Mouse (Mus musculus): ENCODE measurements around the gene Prom1. TPM values are rescaled to one million over a fixed set of nuclear protein-coding genes. Genes with fewer than 3 reads are reported as not detected.

Gene Prom1
- total and polyA plus RNA-seq, 3 experiments: not detected

- H3K27me3 ChIP-seq (ENCODE audit: control insufficient read depth in 1 of 2, insufficient read depth in 2 of 2, low read length in 2 of 2): no peaks in the 10 kb centered on the region; a peak in 1 of 4 replicates
- no peak overlapping the region for H3K4me3 ChIP-seq (ENCODE audit: control insufficient read depth in 1 of 2, insufficient read depth in 1 of 2, low read depth in 2 of 2, low read length in 2 of 2)
- TF ChIP-seq ETS1 (IDR thresholded peaks at IDR 0.05; ENCODE audit: low read depth, low read length) (no peak), USF1 (IDR thresholded peaks at IDR 0.05; ENCODE audit: low read depth, low read length) (no peak), MYB (IDR thresholded peaks at IDR 0.05; ENCODE audit: low read depth, low read length) (no peak), MXI1 (IDR thresholded peaks at IDR 0.05; ENCODE audit: low read depth, low read length) (no peak), POLR2A (IDR thresholded peaks at IDR 0.05; ENCODE audit: control insufficient read depth in 1 of 2, insufficient read depth in 1 of 2, low read depth in 1 of 2, low read length in 2 of 2, poor library complexity in 1 of 2) (no peak), ZC3H11A (IDR thresholded peaks at IDR 0.05; ENCODE audit: low read depth, low read length) (no peak), POLR2AphosphoS2 (IDR thresholded peaks at IDR 0.05; ENCODE audit: low read length) (no peak), RCOR1 (IDR thresholded peaks at IDR 0.05; ENCODE audit: low read depth, low read length) (no peak), SIN3A (IDR thresholded peaks at IDR 0.05; ENCODE audit: low read length) (no peak), CTCF (IDR thresholded peaks at IDR 0.05 in 2 of 3, conservative IDR thresholded peaks at IDR 0.05 in 1 of 3; ENCODE audit: control insufficient read depth in 1 of 3, insufficient read depth in 1 of 3, low read depth in 2 of 3, low read length in 3 of 3, poor library complexity in 1 of 3, severe bottlenecking in 1 of 3) (no peak), BHLHE40 (IDR thresholded peaks at IDR 0.05; ENCODE audit: borderline replicate concordance, low read depth, low read length) (no peak), CHD2 (IDR thresholded peaks at IDR 0.05; ENCODE audit: low read length) (no peak), ZKSCAN1 (IDR thresholded peaks at IDR 0.05; ENCODE audit: low read depth, low read length) (no peak)
- H3K79me2 ChIP-seq (ENCODE audit: control insufficient read depth, insufficient read depth, low read length, poor library complexity): no peaks in the 10 kb centered on the region
- H3K27ac ChIP-seq (ENCODE audit: control insufficient read depth, low read depth, low read length): no peak overlapping the region
- no peak overlapping the region for H3K9ac ChIP-seq (ENCODE audit: control insufficient read depth, low read depth, low read length, poor library complexity, severe bottlenecking)
- H3K36me3 ChIP-seq (ENCODE audit: control insufficient read depth in 1 of 2, insufficient read depth in 2 of 2, low read length in 2 of 2): no peaks in the 10 kb centered on the region
- no peaks in the 10 kb centered on the region for H3K9me3 ChIP-seq (replicated peaks; ENCODE audit: insufficient read depth, low read length)
- DNase-seq (ENCODE audit: low read depth, low spot score): no peak
- H3K4me1 ChIP-seq (ENCODE audit: control insufficient read depth in 1 of 2, insufficient read depth in 2 of 2, low read length in 2 of 2): no peaks in the 10 kb centered on the region
Observed at GRCm38 (mm10) chr5:43982896-43983295, 118.9 kb downstream of the Prom1 start.

- no peak within 1 kb of the TSS for H3K9ac ChIP-seq (ENCODE audit: control insufficient read depth, low read depth, low read length, poor library complexity, severe bottlenecking)
- no peak for DNase-seq (ENCODE audit: low read depth, low spot score)
- TF ChIP-seq HCFC1 (IDR thresholded peaks at IDR 0.05; ENCODE audit: low read depth, low read length) (no peak), ELF1 (IDR thresholded peaks at IDR 0.05; ENCODE audit: low read depth, low read length) (no peak), MYB (IDR thresholded peaks at IDR 0.05; ENCODE audit: low read depth, low read length) (no peak), EP300 (IDR thresholded peaks at IDR 0.05; ENCODE audit: low read depth in 1 of 2, low read length in 2 of 2) (no peak), CTCF (IDR thresholded peaks at IDR 0.05 in 2 of 3, conservative IDR thresholded peaks at IDR 0.05 in 1 of 3; ENCODE audit: control insufficient read depth in 1 of 3, insufficient read depth in 1 of 3, low read depth in 2 of 3, low read length in 3 of 3, poor library complexity in 1 of 3, severe bottlenecking in 1 of 3) (no peak), POLR2A (IDR thresholded peaks at IDR 0.05; ENCODE audit: control insufficient read depth in 1 of 2, insufficient read depth in 1 of 2, low read depth in 1 of 2, low read length in 2 of 2, poor library complexity in 1 of 2) (no peak), NRF1 (IDR thresholded peaks at IDR 0.05; ENCODE audit: insufficient read depth, low read depth, low read length, poor library complexity, severe bottlenecking) (no peak), TAL1 (IDR thresholded peaks at IDR 0.05; ENCODE audit: low read length) (no peak), TBP (IDR thresholded peaks at IDR 0.05; ENCODE audit: low read depth, low read length) (no peak)
- no peaks in the 10 kb centered on the region; a peak in 1 of 4 replicates for H3K27me3 ChIP-seq (ENCODE audit: control insufficient read depth in 1 of 2, insufficient read depth in 2 of 2, low read length in 2 of 2)
- H3K27ac ChIP-seq (ENCODE audit: control insufficient read depth, low read depth, low read length): no peak within 1 kb of the TSS
- H3K79me2 ChIP-seq (ENCODE audit: control insufficient read depth, insufficient read depth, low read length, poor library complexity): no peaks in the 10 kb centered on the region
- H3K9me3 ChIP-seq (replicated peaks; ENCODE audit: insufficient read depth, low read length): no peaks in the 10 kb centered on the region
- no peaks in the 10 kb centered on the region for H3K36me3 ChIP-seq (ENCODE audit: control insufficient read depth in 1 of 2, insufficient read depth in 2 of 2, low read length in 2 of 2)
- no peak within 1 kb of the TSS for H3K4me3 ChIP-seq (ENCODE audit: control insufficient read depth in 1 of 2, insufficient read depth in 1 of 2, low read depth in 2 of 2, low read length in 2 of 2)
- no peaks in the 10 kb centered on the region for H3K4me1 ChIP-seq (ENCODE audit: control insufficient read depth in 1 of 2, insufficient read depth in 2 of 2, low read length in 2 of 2)
Observed at GRCm38 (mm10) chr5:43981620-43982019, 120.2 kb downstream of the Prom1 start, which contains the start of gene Fgfbp1. Fgfbp1 (minus strand) TSS chr5:43981779.
